Mouse (Mus musculus): Measurements from ENCODE around the gene Tollip.

Gene Tollip

DNA sequence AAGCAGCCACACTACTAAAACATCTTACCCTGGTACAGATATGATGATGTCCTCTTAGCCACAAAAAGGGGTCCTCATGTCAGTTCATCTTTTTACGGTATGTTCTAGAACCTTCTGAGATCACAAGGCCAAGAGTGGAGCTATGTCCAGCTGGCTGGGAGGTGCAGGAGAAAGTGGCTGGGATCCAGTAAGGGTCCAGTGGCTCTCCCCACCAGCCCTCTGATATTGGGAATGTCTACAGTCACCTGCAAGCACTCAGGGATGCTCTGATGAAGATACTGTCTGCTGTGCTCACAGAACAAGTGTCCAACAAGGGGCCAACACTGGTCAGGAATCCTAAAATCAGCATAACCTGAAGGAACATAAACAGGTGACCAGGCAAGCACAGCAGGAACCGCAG, at the start of gene Tollip:
TSS of gene Tollip (minus strand) at position 101 of the 400 bp plus-strand sequence.
- DNase-seq: no peak

DNA sequence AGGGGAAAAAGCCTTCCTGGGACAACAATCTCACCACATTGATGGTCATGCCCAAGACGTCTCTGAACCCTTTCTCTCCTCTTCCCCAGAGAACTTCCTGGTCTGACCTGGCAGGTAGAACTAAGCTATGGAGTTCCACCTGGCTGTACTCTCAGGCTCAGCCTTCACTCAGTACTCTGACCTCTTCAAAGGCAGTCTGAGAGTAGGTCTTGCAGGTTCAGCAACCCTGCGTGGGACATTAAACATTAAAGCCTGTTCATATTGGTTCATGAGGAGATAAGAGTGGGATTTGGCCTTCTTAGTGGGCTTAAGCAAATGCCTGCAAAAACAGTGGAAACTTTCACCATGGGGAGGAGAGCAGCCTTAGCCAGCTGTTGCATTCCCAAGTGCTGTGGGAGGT, 48.0 kb upstream of the Tollip start:
- no peak for DNase-seq

DNA sequence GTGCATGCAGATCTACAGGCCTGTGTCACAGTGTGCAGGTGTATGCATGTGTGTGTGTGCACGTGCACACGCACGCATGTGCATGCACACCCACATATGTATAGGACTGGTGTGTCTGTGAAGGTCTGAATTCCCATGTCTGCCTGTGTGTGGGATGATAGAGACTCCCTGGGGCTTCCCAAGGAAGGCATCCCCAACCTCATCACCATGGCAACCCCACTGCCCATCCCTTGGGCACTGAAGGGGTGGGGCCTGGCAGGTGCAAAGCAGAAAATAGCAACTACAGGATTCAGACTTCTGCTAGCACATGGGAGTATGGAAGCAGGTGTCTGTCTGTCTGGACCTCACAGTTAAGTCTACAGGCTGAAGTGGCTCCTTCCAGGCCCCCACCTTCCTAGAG, 44.2 kb upstream of the Tollip start:
- no peak for DNase-seq

DNA sequence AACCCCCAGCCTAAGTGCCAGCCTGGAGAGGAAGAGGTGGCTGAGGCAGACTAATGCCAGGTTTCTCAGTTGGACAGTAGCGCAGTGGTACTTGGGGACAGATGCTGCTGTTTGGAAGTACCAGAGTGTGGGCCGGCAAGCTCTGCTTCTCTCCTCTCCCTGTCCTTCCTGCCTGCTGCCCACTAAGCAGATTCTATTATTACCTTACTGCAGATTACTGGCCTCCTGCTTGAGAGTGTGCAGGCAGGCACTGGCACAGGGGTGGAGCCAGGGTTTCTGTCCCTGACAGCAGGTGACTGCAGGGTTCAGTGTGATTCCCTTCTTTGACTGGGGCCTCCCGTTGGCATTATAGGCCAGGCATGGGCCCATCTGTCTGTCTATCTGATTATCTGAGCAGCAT, 43.2 kb upstream of the Tollip start:
- peak; percentile 80 for DNase-seq

DNA sequence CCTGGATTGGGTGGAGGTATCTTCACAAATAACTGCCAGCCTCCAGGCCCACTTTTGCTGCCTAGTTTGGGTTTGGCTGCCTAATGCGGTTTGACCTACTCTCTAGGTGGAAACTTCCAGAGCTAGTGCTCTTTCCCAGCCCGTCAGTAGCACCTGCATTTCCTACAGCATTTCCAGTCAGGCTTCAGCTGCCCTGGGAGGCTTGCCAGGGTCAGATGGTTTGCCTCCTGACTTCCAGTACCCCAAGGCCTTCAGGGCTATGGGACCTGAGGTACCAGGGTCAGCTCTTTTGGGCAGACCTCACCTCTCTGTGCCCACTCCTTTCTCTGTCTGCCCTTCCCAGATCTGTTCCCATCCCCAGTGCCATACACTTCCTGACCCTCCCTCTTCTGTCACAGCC, 42.6 kb upstream of the Tollip start:
- peak; percentile 74 for DNase-seq

DNA sequence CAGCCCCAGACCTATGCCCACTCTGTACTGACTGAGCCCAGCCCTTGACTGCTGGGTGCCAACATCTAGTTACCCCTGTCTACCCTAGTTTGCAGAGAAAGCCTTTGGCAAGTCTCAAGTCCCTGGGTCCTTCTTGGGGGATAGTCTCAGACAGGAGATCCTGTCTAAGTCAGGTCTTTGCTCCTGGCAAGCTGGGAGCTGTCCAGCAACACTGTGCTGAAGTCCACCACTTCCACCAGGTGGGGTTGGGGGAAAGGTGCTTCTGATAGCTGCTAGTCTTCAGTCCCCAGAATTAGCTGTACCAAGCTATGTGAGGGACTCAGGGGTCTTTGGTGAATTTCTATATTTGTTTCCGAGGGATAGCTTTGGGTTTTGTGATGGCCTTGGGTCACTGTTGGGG, 40.8 kb upstream of the Tollip start:
- no peak for DNase-seq

DNA sequence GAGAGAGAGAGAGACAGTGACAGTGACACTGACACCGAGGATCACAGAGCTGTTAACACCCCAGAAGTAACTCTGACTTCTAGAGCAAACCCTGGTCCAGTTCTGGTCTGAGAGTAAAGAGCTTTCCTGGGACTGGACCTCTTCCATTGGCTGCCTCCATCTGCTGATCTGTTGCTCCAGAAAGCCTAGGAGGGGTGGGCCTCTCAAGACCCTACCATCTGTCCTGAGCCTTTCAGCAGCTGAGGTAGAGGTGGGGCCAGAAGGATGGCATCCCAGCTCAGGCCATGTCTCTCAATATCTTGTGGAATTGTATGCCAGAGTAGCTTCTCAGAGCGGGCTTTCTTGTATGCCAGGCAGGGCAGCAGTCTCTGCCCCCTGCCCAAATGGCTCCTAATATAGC, 39.9 kb upstream of the Tollip start:
- DNase-seq: no peak

DNA sequence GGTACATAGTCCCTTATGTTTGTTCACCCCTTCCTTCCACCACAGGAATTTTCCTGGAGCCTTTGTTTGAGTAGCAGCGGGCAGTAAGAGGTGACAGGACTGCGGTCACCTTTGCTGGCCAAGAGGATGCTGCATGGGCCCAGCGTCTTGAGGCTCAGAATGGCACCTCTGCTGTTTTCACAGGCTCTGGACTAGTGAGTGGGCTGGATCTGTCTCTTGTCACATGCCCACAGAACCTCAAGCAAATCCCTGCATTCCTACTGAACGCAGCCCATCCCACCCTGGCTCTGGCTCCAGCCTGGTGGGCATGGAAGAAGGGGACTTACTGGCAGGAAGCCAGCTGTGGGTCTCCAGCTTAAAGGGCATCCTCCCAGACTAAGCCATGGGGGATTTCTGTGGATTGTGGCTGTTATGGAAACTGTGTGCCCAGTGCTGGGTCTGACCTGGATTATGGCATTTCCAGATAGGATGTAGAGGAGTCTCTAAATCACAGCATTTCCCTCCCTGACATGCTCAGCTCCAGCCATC, 39.3 kb upstream of the Tollip start:
- DNase-seq: peak; percentile 40

DNA sequence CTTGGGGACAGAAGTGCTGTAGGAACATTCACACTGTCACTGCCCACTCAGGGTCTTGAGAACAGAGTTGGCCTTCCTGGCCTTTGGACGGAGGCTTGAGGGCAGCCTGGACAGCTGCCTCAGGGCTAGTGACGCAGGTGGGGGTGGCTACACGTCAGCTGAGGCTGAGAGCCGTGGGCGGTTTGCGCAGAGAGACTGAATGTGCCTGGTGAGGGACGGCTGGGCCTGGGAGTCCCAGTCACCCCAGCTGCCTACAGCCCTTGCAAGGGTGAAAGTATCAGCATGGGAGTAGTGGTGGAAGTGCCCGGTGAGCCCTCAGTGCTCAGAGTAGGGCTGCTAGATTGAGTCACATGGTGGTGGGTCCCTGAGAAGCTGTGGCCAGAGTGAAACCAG, 37.9 kb upstream of the Tollip start:
- peak; percentile 60 for DNase-seq

DNA sequence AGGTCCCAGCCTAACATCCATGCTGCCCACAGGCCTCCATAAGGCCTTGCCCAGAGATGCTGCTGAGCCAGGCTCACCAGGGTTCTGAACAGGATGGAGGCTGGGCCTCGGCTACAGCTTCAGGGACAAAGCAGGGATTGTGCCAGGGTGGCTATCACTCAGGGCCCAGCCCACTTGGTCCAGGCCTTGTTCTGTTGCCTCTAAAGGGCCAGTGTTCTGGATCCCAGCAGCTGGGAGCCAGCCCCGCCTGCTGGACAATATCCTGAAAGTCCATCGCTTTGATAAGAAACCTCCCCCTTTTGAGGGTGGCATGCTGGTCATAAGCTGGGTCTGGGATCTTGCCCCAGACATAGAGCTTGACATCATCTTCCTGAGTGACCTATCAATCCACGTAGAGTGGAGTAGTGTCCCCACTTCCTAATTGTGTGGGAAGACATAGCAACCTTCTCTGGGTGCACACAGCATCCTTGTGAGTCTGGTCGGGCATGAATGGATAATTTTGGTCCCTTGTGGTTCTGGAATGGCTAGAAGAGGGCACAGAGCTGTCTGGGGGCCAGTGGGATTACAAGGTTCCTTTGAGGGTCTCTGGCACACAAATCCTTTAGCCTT, 37.4 kb upstream of the Tollip start:
- DNase-seq: peak; percentile 65

DNA sequence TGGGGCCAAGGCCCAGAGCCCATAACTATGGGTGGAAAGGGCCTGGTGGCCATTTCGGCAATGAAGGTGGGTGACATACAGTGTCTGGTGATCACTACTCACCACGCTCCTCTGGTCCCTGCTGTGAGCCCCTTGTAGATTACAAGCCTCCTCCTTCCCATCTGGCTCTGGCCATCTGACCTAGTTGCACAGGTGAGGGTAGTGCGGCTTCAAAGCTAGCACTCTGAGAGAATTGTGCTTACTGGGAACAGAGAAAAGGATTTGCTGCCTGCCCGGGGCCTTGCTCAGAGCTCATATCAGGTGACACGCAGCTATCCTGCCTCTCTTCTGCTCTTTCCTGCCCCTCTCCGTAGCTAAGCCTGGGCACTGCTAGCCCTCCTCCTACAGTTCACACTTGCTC, 35.3 kb upstream of the Tollip start:
- peak; percentile 70 for DNase-seq

DNA sequence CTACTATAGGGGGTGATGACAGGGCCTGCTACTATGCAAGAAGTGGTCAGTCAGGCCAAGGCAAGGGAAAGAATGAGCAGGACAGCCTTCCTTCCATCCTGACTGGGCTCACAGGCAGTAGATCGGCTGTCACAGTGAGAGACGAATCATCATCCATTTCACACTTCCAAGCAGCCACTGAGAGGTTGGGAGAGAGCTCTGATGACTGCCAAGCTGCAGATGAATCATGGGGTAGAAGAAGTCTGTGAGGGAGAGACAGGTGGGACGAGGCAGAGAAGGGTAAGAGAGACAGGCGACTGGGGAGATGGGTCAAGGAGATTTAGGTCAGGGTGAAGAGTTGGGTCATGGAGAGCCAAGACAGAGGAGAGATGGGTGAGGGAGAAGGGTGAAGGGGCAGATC, 34.6 kb upstream of the Tollip start:
- peak; percentile 47 for DNase-seq

DNA sequence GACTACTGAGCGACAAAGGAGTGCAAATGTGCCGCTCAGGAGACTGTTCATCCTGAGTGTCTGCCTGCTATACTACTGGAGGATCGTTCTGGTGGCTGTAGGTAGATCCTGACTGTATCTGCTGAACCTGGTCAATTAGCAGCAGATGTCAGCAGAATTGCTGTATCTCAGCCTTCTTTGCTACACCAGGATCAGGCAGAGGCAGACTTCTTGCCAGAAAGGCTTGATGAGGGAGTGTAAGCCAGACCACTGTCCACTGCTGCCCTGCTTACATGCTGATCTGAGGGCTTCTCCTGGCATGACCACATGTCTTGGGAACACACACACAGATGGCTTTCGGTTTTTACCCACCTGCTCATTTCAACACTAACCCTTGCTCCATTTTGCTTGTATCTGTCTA, 33.5 kb upstream of the Tollip start:
- peak; percentile 53 for DNase-seq

DNA sequence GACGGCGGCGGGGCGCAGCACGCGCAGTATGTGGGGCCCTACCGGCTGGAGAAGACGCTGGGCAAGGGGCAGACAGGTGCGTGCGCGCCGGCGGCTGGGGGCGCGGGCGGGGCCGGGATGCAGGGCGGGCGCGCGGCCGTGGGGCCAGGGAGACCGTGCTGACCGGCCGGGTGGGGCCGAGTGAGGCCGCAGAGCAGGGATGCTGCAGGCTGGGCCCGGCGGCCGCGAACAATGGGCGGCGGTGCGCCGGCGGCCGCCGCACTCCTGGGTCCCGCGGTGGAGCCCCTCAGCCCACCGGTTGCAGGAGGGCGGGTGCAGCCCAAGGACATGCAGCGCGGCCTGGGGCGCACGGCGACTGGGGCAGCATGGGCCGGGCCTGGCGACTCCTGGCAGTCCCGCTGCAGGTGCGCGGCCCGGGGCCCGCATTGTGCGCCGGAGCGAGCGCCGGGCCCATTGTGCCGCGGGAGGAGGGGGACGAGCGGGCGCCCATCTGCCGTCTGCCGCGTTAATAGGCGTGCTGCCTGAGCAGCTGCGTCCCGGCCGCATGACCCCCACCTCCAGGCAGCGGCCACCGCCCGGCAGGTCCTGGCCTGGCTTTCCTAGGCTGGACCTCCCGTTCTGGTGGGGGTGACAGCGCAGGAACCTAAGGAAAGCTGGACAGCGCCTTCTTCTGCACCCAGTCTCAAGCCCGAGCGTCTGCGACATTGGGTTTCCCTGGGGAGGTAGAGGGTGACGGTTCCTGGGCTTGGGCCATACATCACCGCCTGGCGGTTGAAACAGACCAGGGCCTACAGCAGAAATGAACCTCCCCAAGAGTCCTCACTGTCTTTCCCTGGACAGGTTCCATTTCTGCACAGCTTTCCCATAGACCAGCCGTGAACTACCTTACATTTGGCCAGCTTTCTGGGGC, 32.1 kb upstream of the Tollip start:
- DNase-seq: peak; percentile 83

DNA sequence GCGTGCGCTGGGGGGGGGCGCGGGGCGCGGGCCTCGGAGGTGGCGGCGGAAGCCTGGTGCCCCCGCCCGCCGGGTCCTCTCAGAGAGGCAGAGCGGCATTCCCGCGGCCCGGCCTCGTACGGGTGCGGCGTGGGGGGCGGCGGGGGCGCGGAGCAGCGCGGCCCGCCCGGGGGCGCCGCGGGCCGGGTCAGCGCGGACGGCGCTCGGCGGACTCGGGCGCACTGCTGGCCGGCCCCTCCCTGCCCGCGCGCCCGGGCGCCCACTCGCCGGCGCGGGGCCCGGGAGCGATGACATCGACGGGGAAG, 31.4 kb upstream of the Tollip start:
- DNase-seq: no peak

DNA sequence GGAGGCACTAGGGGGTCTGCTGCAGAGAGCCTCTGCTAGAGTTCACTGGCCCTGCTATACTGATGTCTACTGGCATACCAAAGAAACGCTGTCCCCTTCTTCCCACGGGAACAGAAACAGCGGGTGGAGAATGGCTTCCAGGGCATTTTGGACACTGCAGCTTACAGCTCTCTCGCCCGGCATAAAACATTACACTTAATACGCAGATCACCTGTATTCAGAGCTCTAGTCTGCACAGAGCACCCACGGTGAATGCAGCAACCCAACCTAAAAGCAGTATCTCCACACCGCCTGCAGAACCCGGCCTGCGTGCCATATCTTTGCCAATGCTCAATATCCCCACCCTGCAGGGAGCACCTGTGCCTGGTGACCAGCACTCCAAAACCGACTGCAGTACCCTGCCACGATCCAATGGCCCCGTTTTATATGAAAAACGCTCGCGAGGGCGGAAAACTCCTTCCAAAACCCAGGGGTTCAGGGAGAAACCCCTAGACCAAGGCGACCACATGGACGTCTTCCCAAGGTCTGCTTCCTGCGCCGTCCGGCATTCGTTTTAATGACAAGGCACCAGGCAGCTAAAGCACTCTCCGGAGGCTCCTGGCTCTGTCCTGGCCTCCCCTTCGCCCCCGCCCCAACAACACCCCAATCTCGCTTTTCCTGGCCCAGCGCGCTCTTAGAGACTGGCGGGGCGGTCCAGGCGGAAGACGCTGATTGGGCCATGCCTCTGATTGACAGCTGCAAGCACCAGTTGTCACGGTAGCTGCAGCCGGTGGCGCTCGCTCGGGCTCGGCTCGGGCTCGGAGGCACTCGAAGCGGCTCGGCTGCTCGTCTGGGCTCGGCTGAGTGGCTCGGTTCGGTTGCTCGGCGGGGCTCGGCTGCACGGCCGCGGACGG, 30.8 kb upstream of the Tollip start, which contains the start of gene Brsk2:
TSS of gene Brsk2 (plus strand) at position 846 of the 893 bp plus-strand sequence.
- DNase-seq: peak; percentile 99

DNA sequence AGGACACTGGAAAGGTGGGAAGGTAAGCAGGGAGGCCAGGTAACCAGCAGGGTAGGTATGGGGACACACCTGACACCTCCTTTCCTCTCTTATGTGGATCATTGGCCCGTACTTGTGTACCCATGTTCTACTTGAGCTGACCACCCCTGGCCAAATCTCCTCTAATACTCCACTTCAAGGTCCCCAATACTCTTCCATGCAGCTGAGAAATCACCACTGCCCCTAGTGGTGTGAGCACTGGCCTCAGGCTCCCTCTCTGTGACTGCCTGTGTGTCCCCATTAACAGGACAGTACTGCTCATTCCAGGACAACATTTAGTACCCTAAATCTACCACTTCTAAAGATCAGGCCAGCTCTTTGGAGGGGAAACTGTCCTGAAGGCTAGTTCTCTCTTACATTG, 29.7 kb upstream of the Tollip start:
- DNase-seq: peak; percentile 62

DNA sequence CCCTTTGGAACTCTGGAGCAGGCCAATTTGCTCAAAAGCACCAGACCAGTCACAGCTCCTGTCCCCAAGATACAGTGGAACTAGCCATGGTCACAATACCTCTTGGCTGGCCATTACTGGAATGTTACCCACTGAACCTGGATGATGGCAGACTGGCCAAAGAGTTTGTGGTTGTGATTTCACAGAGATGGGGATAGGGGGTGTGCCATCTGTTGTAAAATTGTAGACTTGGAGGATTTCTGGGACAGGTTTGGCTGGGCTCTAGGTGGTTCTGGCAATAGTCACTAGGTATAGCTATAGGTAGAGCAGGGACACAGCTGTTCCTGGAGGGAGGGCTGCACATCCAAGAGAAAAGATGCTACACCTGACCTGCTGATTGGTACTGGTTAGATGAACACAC, 29.2 kb upstream of the Tollip start:
- DNase-seq: peak; percentile 47

DNA sequence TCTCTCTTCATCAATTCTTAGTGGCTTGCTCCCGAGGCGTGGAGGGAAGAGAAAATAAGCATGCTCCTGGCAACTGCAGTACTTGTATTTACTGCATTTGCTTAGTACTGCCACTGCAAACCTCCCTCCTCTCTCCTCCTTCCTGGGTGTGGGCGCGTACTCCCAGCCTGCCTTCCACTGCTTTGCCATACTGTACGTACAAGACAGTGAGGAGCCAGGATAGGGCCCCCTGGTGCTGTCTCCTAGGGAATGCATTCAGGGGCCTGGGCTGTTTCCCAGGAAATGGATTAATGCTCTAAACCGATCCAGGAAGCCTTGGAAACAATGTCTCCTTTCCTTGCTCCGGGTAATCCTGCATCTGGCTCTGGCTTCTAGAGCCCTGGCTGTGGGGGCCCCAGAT, 27.6 kb upstream of the Tollip start:
- peak; percentile 50 for DNase-seq

DNA sequence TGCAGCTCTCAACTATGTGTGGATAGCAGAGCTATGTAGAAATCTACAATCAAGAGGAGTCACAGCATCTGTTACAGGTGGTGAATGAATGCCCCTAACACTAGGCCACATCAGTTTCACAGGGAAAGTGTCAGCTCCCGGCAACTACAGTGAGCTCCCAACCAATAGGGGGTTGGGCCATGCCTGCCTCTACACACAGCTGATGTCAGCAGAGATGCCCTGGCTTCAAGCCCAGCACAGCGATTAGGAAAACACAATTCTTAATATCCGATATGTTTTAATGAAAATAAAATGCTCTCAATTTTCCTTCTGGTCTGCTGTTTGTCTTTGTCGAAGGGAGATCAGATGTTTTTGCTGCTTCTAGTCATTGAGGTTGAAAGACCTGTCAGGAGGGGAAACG, 25.1 kb upstream of the Tollip start:
- DNase-seq: no peak

DNA sequence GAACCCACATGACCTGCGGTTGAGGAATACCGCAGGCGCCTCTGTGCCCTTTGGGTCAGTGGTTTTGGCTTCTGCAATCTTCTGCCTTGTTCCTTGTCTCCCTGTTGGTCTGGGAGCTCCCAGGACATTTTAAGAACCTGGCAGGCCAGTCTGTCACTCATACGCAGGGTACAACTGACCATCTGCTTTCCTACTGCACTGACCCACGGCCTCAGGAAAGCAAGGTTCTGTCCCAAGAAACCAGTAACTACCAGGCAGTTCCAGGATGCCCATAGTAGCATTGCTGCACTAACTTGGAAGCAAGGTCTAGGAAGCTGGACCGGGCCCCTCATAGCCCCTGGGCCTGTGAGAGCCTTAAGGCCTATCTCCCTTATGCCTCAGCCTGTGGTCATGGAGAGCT, 16.6 kb upstream of the Tollip start:
- peak; percentile 45 for DNase-seq

DNA sequence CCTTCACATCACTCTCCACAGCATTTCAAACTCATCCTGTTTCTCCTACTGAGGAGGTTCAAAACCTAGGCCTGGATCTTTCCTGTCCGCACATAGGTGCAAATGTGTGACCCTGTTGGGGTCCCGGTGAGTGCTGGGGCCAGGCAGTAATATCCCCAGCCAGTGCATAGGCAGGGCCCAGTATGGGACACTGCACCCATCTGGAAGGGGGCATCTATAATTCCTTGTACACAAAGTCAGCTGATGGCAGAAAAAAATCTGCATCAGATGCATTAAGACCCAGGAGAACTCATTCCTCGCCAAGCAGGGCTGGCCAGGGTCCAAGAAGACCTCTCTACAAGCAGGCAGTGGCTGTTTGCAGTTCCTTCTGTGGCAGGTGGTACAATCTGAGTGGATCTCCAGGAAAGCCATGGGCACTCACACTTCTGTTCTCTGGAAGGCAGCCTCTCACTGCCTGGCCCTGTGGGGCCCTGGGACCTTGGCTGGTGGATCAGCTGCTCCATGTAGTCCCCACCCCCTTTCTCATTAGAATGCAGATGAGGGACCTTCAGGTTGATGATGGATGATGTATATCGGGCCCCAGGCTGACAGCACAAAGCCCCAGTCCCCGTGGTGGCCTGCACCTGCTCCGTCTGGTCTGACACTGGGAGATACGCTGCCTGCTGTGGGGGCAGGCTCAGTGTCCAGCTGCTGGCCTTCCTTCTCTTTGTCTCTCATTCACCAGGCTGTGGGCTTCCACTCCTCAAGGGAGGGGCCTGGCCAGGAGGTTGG, 16.0 kb upstream of the Tollip start:
- DNase-seq: peak; percentile 41

DNA sequence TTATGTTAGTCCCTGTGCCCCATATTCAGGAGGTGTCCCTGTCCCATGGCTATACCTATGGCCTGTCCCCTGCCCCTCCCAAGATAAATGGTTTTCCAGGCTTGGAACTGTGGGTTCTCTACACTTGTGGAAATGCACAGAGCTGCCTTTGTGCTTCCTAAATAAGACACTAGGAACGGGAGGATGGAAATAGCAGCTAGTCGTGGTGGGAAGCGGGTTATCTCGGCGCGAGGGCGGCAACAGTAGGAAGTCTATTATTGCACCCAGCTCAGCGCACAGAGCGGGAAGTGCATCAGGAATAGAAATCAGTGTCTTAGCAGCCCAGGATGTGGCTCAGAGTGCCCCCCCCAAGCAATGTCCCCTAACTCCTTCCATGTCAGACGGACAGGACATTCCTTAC, 10.3 kb upstream of the Tollip start:
- DNase-seq: no peak
